ENCODE assay signal across 20 mouse cellular contexts in genomic region chr19:7303796-7304195, GRCm38 (mm10). TPM values are rescaled to one million over a fixed set of nuclear protein-coding genes. Genes with fewer than 3 reads are reported as not detected.
A peak's percentile ranks its signal among the peaks of the same experiment; 100 is the strongest.
DNase-seq lines count a peak whose midpoint lies in the region; ATAC-seq and TF ChIP-seq lines count a peak whose summit lies in the region.
"Had no signal": no experiment of that assay in that cellular context is flagged by ENCODE, and none has a peak within 500 bp of the region (broad histone marks: within the 10 kb centered on the region; RNA-seq: fewer than 3 reads in every experiment).

No protein-coding gene starts in this region.

- ATAC-seq in hindbrain, embryonic 15.5 days (ENCODE audit: low FRiP score, low read depth): no peak
- ATAC-seq in hindbrain, embryonic 16.5 days: no peak
- no peak for ATAC-seq in liver, postnatal 0 days
- no peak for ATAC-seq in liver, embryonic 12.5 days
- no peak for ATAC-seq in limb, embryonic 14.5 days (ENCODE audit: low FRiP score, low read depth)
- ATAC-seq: forebrain, embryonic 13.5 days had no signal

- no peak for TF ChIP-seq EP300 in liver, postnatal 0 days (IDR thresholded peaks at IDR 0.05; ENCODE audit: low read depth)

- no peak overlapping the region for H3K4me3 ChIP-seq in hindbrain, embryonic 15.5 days
- no peak overlapping the region for H3K4me3 ChIP-seq in hindbrain, embryonic 16.5 days (ENCODE audit: low read length)
- no peak overlapping the region for H3K4me3 ChIP-seq in liver, postnatal 0 days (ENCODE audit: low read depth, low read length)
- no peak overlapping the region for H3K4me3 ChIP-seq in liver, embryonic 12.5 days
- H3K4me3 ChIP-seq in limb, embryonic 14.5 days (replicated peaks; ENCODE audit: low read length): no peak overlapping the region
- H3K4me3 ChIP-seq: embryonic facial prominence, embryonic 10.5 days; forebrain, embryonic 13.5 days; heart, embryonic 12.5 days; megakaryocyte, embryonic 14.5 days had no signal

- WGBS in hindbrain, embryonic 15.5 days: 55% methylated on average over 6 of the region's 6 CpGs
- WGBS in hindbrain, embryonic 16.5 days: 53% methylated on average over 6 of the region's 6 CpGs
- 83% methylated on average over 6 of the region's 6 CpGs for WGBS in liver, postnatal 0 days (ENCODE audit: insufficient replicate concordance)
- 87% methylated on average over 6 of the region's 6 CpGs for WGBS in liver, embryonic 12.5 days (ENCODE audit: insufficient replicate concordance)
- WGBS in limb, embryonic 14.5 days: 69% methylated on average over 6 of the region's 6 CpGs

- H3K27ac ChIP-seq in hindbrain, embryonic 15.5 days (replicated peaks): 0 out of 2 replicates have a peak overlapping the region, but pooled peaks have one; percentile 10
- H3K27ac ChIP-seq in hindbrain, embryonic 16.5 days (ENCODE audit: low read depth, low read length): no peak overlapping the region
- H3K27ac ChIP-seq in liver, postnatal 0 days (ENCODE audit: low read depth): no peak overlapping the region
- no peak overlapping the region for H3K27ac ChIP-seq in liver, embryonic 12.5 days
- H3K27ac ChIP-seq in limb, embryonic 14.5 days (replicated peaks; ENCODE audit: low read depth, low read length): 0 out of 2 replicates have a peak overlapping the region, but pooled peaks have one; percentile 3
- H3K27ac ChIP-seq: embryonic facial prominence, embryonic 10.5 days; forebrain, embryonic 13.5 days; liver, embryonic 14.5 days had no signal

- no peaks in the 10 kb centered on the region for H3K27me3 ChIP-seq in hindbrain, embryonic 15.5 days
- no peaks in the 10 kb centered on the region for H3K27me3 ChIP-seq in hindbrain, embryonic 16.5 days (replicated peaks; ENCODE audit: control insufficient read depth, insufficient read depth, low read length)
- H3K27me3 ChIP-seq in liver, postnatal 0 days (ENCODE audit: insufficient read depth, low read length): no peaks in the 10 kb centered on the region
- no peaks in the 10 kb centered on the region for H3K27me3 ChIP-seq in liver, embryonic 12.5 days (replicated peaks)
- H3K27me3 ChIP-seq in limb, embryonic 14.5 days (ENCODE audit: control insufficient read depth, insufficient read depth, low read length): no peaks in the 10 kb centered on the region
- H3K27me3 ChIP-seq: forebrain, embryonic 13.5 days; heart, embryonic 12.5 days; megakaryocyte, embryonic 14.5 days had no signal

- no peak for TF ChIP-seq POLR2A in limb, embryonic 14.5 days (IDR thresholded peaks at IDR 0.05; ENCODE audit: borderline replicate concordance, extremely low read depth, insufficient read depth, insufficient read length)

- H3K9me3 ChIP-seq in hindbrain, embryonic 15.5 days: no peaks in the 10 kb centered on the region
- no peaks in the 10 kb centered on the region for H3K9me3 ChIP-seq in hindbrain, embryonic 16.5 days (ENCODE audit: control insufficient read depth, low read length)
- no peaks in the 10 kb centered on the region for H3K9me3 ChIP-seq in liver, postnatal 0 days (ENCODE audit: low read length)
- no peaks in the 10 kb centered on the region for H3K9me3 ChIP-seq in liver, embryonic 12.5 days (replicated peaks)
- H3K9me3 ChIP-seq in limb, embryonic 14.5 days (ENCODE audit: control insufficient read depth, low read length): no peaks in the 10 kb centered on the region
- H3K9me3 ChIP-seq: embryonic facial prominence, embryonic 10.5 days; forebrain, embryonic 13.5 days; heart, embryonic 12.5 days; megakaryocyte, embryonic 14.5 days had no signal

- H3K36me3 ChIP-seq in hindbrain, embryonic 15.5 days: no peaks in the 10 kb centered on the region
- no peaks in the 10 kb centered on the region for H3K36me3 ChIP-seq in hindbrain, embryonic 16.5 days (ENCODE audit: control insufficient read depth, insufficient read depth, low read length)
- no peaks in the 10 kb centered on the region for H3K36me3 ChIP-seq in liver, postnatal 0 days (replicated peaks; ENCODE audit: insufficient read depth, low read length)
- H3K36me3 ChIP-seq in liver, embryonic 12.5 days: peaks cover 11% of the 10 kb centered on the region; the same call in 1 of the 2 replicates
- peaks cover 4% of the 10 kb centered on the region; the same call in 1 of the 2 replicates for H3K36me3 ChIP-seq in limb, embryonic 14.5 days (ENCODE audit: control insufficient read depth, insufficient read depth, low read length)

- H3K4me1 ChIP-seq in hindbrain, embryonic 15.5 days (replicated peaks): peaks cover 45% of the 10 kb centered on the region
- peaks cover 26% of the 10 kb centered on the region for H3K4me1 ChIP-seq in hindbrain, embryonic 16.5 days (ENCODE audit: control insufficient read depth, insufficient read depth, low read depth, low read length)
- peaks cover 51% of the 10 kb centered on the region for H3K4me1 ChIP-seq in liver, postnatal 0 days (ENCODE audit: insufficient read depth)
- peaks cover 73% of the 10 kb centered on the region for H3K4me1 ChIP-seq in liver, embryonic 12.5 days
- peaks cover 10% of the 10 kb centered on the region for H3K4me1 ChIP-seq in limb, embryonic 14.5 days (ENCODE audit: control insufficient read depth, insufficient read depth, low read length)

- peak; percentile 63 to 64 for DNase-seq in cerebellum, postnatal 10 days
- DNase-seq in cerebellum, postnatal 4 days (ENCODE audit: low spot score in 2 of 2): no peak
- DNase-seq in liver, postnatal 0 days: no peak
- no peak for DNase-seq in limb, embryonic 14.5 days (ENCODE audit: low spot score)
- DNase-seq in ovary, postnatal 10 days (ENCODE audit: low spot score): no peak
- DNase-seq: adrenal gland, adult 2 months; cerebellum, adult 9-11 months; gastrocnemius, postnatal 36 days; kidney, adult 11 months; kidney, postnatal 36 days; lung, postnatal 14 days; spleen, adult 18-20 months had no signal

- H3K9ac ChIP-seq in hindbrain, embryonic 15.5 days: no peak overlapping the region
- H3K9ac ChIP-seq in hindbrain, embryonic 16.5 days (ENCODE audit: low read depth, low read length): no peak overlapping the region
- H3K9ac ChIP-seq in liver, postnatal 0 days (replicated peaks): no peak overlapping the region
- H3K9ac ChIP-seq in liver, embryonic 12.5 days: no peak overlapping the region
- H3K9ac ChIP-seq in limb, embryonic 14.5 days (ENCODE audit: low read depth, low read length, severe bottlenecking): no peak overlapping the region
- H3K9ac ChIP-seq: forebrain, embryonic 13.5 days; heart, embryonic 12.5 days; liver, embryonic 14.5 days had no signal

- no peak overlapping the region for H3K4me2 ChIP-seq in hindbrain, embryonic 15.5 days
- no peak overlapping the region for H3K4me2 ChIP-seq in hindbrain, embryonic 16.5 days (ENCODE audit: low read length)
- H3K4me2 ChIP-seq in liver, postnatal 0 days (ENCODE audit: low read depth, low read length): no peak overlapping the region
- no peak overlapping the region for H3K4me2 ChIP-seq in liver, embryonic 12.5 days
- H3K4me2 ChIP-seq in limb, embryonic 14.5 days (replicated peaks; ENCODE audit: low read depth, low read length, severe bottlenecking): no peak overlapping the region
- H3K4me2 ChIP-seq: forebrain, embryonic 13.5 days; heart, embryonic 12.5 days had no signal

- TF ChIP-seq CTCF in liver, postnatal 0 days (IDR thresholded peaks at IDR 0.05; ENCODE audit: low read depth): 0 out of 2 replicates have a peak, but pooled peaks have one; percentile 15

RNA-seq across cellular contexts. Expression of gene Rcor2, which starts 36.7 kb away (rescaled TPM):
- 24.0 and 32.1 TPM in 2 replicates for polyA plus RNA-seq in hindbrain, embryonic 15.5 days (2015; fragmentation: Nextera tagmentation; extraction: Ambion mirVana)
- 10.5 and 18.5 TPM in 2 replicates for polyA plus RNA-seq in hindbrain, embryonic 16.5 days (2015; fragmentation: Nextera tagmentation; extraction: Ambion mirVana)
- 0.62 and 0.67 TPM in 2 replicates for polyA plus RNA-seq in liver, postnatal 0 days (2015; fragmentation: Nextera tagmentation; extraction: Ambion mirVana)
- 4.0 and 5.1 TPM in 2 replicates for polyA plus RNA-seq in liver, embryonic 12.5 days (2016; fragmentation: Nextera tagmentation; extraction: Ambion mirVana)
- 69.4 and 80.9 TPM in 2 replicates for polyA plus RNA-seq in limb, embryonic 14.5 days (2012; rRNA removed)
- 9.8 and 10.2 TPM in 2 replicates for polyA plus RNA-seq in limb, embryonic 14.5 days (2014; fragmentation: Nextera tagmentation; extraction: Ambion mirVana)

RNA-seq across cellular contexts. Expression of gene Mark2, which starts 37.9 kb away (rescaled TPM):
- 49.5 and 52.5 TPM in 2 replicates for polyA plus RNA-seq in hindbrain, embryonic 15.5 days (2015; fragmentation: Nextera tagmentation; extraction: Ambion mirVana)
- 40.5 and 43.2 TPM in 2 replicates for polyA plus RNA-seq in hindbrain, embryonic 16.5 days (2015; fragmentation: Nextera tagmentation; extraction: Ambion mirVana)
- 11.9 and 12.5 TPM in 2 replicates for polyA plus RNA-seq in liver, postnatal 0 days (2015; fragmentation: Nextera tagmentation; extraction: Ambion mirVana)
- polyA plus RNA-seq in liver, embryonic 12.5 days (2016; fragmentation: Nextera tagmentation; extraction: Ambion mirVana): 41.3 and 42.0 TPM in 2 replicates
- polyA plus RNA-seq in limb, embryonic 14.5 days (2012; rRNA removed): 65.8 and 78.2 TPM in 2 replicates
- 48.6 and 56.3 TPM in 2 replicates for polyA plus RNA-seq in limb, embryonic 14.5 days (2014; fragmentation: Nextera tagmentation; extraction: Ambion mirVana)

Comparison
In these comparisons a context has a peak if more than half of its experiments do, and no peak if none do; other contexts are left out.
1. DNase-seq: peak in cerebellum, postnatal 10 days (2 of 2); none in cerebellum, postnatal 4 days (0 of 2), liver, postnatal 0 days (single experiment), limb, embryonic 14.5 days (single experiment) and ovary, postnatal 10 days (single experiment).
2. H3K27ac ChIP-seq: peak in hindbrain, embryonic 15.5 days (single experiment) and limb, embryonic 14.5 days (single experiment); none in hindbrain, embryonic 16.5 days (single experiment), liver, postnatal 0 days (single experiment) and liver, embryonic 12.5 days (single experiment).